Mouse (Mus musculus) urinary bladder, postnatal 4 days (tissue): ENCODE measurements around the gene A430005L14Rik.

Experiments
- DNase-seq, 2 experiments: peaks; one replicate each; pipeline ENCODE4 v3.0.0; 2021 to 2022; ENCODE audit warnings: low spot score in 2 of 2

The A430005L14Rik gene

GRCm38 (mm10) chr4:153974431-153975291, 17.6 kb downstream of the A430005L14Rik start, which contains the start of the genes Dffb and Cep104:
Dffb (minus strand) TSS chr4:153975126.
Cep104 (plus strand) TSS chr4:153975194.
- DNase-seq: peak; percentile 92 to 96

GRCm38 (mm10) chr4:153975292-153975662, 18.2 kb downstream of the A430005L14Rik start:
- no peak for DNase-seq

GRCm38 (mm10) chr4:153975768-153976167, 18.7 kb downstream of the A430005L14Rik start:
- DNase-seq: no peak

GRCm38 (mm10) chr4:153979243-153979642, 22.2 kb downstream of the A430005L14Rik start:
- DNase-seq: no peak

GRCm38 (mm10) chr4:153980470-153980869, 23.4 kb downstream of the A430005L14Rik start:
- no peak for DNase-seq

- DNase-seq: no peak
Measured at GRCm38 (mm10) chr4:153992715-153993114, 35.7 kb downstream of the A430005L14Rik start.

GRCm38 (mm10) chr4:153993505-153993904, 36.5 kb downstream of the A430005L14Rik start:
- no peak for DNase-seq

- DNase-seq: no peak
Measured at GRCm38 (mm10) chr4:154005488-154005887, 48.5 kb downstream of the A430005L14Rik start.

GRCm38 (mm10) chr4:154006264-154006663, 49.2 kb downstream of the A430005L14Rik start:
- DNase-seq: no peak

GRCm38 (mm10) chr4:154007759-154008158, 50.7 kb downstream of the A430005L14Rik start:
- no peak for DNase-seq

- no peak for DNase-seq
Measured at GRCm38 (mm10) chr4:154010907-154011645, 54.0 kb downstream of the A430005L14Rik start.
